Mouse (Mus musculus): Measurements from ENCODE around the gene Eif2ak4.

DNA sequence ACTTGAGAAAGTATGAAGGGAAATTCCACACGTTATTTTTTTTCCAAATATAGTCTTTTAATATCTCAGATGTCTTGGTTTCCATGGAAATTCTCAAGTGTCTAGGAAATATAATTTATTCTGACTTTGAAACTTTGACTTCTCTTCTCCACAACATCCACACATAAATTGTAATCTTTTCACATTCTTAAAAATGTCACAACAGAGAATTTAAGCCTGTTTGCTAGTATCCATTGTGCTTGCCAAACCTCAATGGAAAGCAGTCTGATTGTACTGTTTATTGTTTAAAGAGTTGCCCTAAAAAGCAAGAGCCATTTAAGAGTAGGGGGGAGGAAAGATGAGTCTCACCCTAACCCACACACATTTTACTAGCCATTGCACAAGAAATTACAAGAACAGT is 16.6 kb upstream of the Eif2ak4 start:
- no peak for TF ChIP-seq CTCF (IDR thresholded peaks at IDR 0.05; ENCODE audit: low read depth)
- no peak for TF ChIP-seq EP300 (IDR thresholded peaks at IDR 0.05; ENCODE audit: low read depth)

Data from liver, embryonic 14.5 days (tissue).